ENCODE assay signal across 9 mouse cellular contexts in genomic region chr4:22017656-22018379, GRCm38 (mm10).
A peak's percentile ranks its signal among the peaks of the same experiment; 100 is the strongest.
DNase-seq lines count a peak whose midpoint lies in the region; ATAC-seq lines count a peak whose summit lies in the region.
"Had no signal": no experiment of that assay in that cellular context is flagged by ENCODE, and none has a peak within 500 bp of the region (broad histone marks: within the 10 kb centered on the region; RNA-seq: fewer than 3 reads in every experiment).

No protein-coding gene starts in this region.

- H3K27ac ChIP-seq in heart, embryonic 16.5 days (ENCODE audit: low read length) = no peak overlapping the region
- H3K27ac ChIP-seq: liver, embryonic 15.5 days had no signal

- H3K4me3 ChIP-seq in heart, embryonic 16.5 days (ENCODE audit: low read length) = no peak overlapping the region
- H3K4me3 ChIP-seq: liver, embryonic 15.5 days had no signal

- WGBS in heart, embryonic 16.5 days = 5% methylated on average over 9 of the region's 9 CpGs

- no peak for DNase-seq in cerebellum, adult 11-12 months
- peak; percentile 47 for DNase-seq in Muller cell, postnatal 12 days (ENCODE audit: inconsistent ontology term)
- DNase-seq in embryo, embryonic 10.5 days (ENCODE audit: low spot score) = peak; percentile 90
- DNase-seq in layer of hippocampus, adult 18-20 months (ENCODE audit: low spot score in 2 of 2) = peak; percentile 48 to 87
- DNase-seq in lung, postnatal 36 days = peak; percentile 39
- peak; percentile 47 for DNase-seq in right cerebral cortex, postnatal 4 days

- no peaks in the 10 kb centered on the region for H3K4me1 ChIP-seq in heart, embryonic 16.5 days (ENCODE audit: control insufficient read depth, insufficient read depth, low read length)
- H3K4me1 ChIP-seq: liver, embryonic 15.5 days had no signal

- H3K9me3 ChIP-seq in heart, embryonic 16.5 days (replicated peaks; ENCODE audit: control insufficient read depth, low read length) = no peaks in the 10 kb centered on the region
- H3K9me3 ChIP-seq: liver, embryonic 15.5 days had no signal

- peak overlapping the region; percentile 28; the same call in 1 of the 2 replicates for H3K4me2 ChIP-seq in heart, embryonic 16.5 days (ENCODE audit: low read depth, low read length)
- H3K4me2 ChIP-seq: liver, embryonic 15.5 days had no signal

- no peaks in the 10 kb centered on the region for H3K36me3 ChIP-seq in heart, embryonic 16.5 days (ENCODE audit: control insufficient read depth, insufficient read depth)
- H3K36me3 ChIP-seq: liver, embryonic 15.5 days had no signal

- no peaks in the 10 kb centered on the region for H3K27me3 ChIP-seq in heart, embryonic 16.5 days (ENCODE audit: control insufficient read depth, insufficient read depth, low read length)
- H3K27me3 ChIP-seq: liver, embryonic 15.5 days had no signal

- H3K9ac ChIP-seq in heart, embryonic 16.5 days (ENCODE audit: low read length) = no peak overlapping the region
- H3K9ac ChIP-seq: liver, embryonic 15.5 days had no signal

- peak; percentile 82 for ATAC-seq in cerebellum, adult (ENCODE audit: insufficient number of reproducible peaks, low FRiP score, low TSS enrichment)
- no peak for ATAC-seq in heart, embryonic 16.5 days (replicated peaks; ENCODE audit: extremely low read depth, insufficient read depth, low FRiP score)
